Mouse (Mus musculus): ENCODE measurements around the gene Senp6. TPM values are rescaled to one million over a fixed set of nuclear protein-coding genes. Genes with fewer than 3 reads are reported as not detected.

Senp6 gene
- total RNA-seq, 2 experiments from 2014 or later, result 119 to 131 TPM

GRCm38 (mm10) chr9:80167089-80167488, 100.4 kb downstream of the Senp6 start:
- intact Hi-C loops (cut with DNase I), result no loop called here
- no peak for DNase-seq

- DNase-seq, result no peak
- intact Hi-C loops (cut with DNase I), result no loop called here
Observed at GRCm38 (mm10) chr9:80169551-80169950, 102.8 kb downstream of the Senp6 start.

DNA sequence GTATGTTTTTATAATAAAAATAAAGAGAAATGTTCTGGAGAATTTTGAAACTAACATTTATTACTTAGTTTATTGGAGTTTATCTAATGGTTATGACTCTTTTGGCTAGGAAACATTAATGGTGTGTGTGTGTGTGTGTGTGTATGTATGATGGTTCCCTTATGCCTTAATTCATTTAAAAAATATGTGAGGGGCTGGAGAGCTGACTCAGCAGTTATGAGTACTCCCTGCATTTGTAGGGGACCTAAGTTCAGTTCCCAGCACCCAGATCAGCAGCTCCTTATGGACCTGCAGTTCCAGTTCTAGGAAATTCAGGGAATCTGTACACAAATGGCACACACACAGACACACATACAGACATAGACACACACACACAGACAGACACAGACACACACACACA, 104.5 kb downstream of the Senp6 start:
- DNase-seq, result no peak
- intact Hi-C loops (cut with DNase I), result no loop called here

DNA sequence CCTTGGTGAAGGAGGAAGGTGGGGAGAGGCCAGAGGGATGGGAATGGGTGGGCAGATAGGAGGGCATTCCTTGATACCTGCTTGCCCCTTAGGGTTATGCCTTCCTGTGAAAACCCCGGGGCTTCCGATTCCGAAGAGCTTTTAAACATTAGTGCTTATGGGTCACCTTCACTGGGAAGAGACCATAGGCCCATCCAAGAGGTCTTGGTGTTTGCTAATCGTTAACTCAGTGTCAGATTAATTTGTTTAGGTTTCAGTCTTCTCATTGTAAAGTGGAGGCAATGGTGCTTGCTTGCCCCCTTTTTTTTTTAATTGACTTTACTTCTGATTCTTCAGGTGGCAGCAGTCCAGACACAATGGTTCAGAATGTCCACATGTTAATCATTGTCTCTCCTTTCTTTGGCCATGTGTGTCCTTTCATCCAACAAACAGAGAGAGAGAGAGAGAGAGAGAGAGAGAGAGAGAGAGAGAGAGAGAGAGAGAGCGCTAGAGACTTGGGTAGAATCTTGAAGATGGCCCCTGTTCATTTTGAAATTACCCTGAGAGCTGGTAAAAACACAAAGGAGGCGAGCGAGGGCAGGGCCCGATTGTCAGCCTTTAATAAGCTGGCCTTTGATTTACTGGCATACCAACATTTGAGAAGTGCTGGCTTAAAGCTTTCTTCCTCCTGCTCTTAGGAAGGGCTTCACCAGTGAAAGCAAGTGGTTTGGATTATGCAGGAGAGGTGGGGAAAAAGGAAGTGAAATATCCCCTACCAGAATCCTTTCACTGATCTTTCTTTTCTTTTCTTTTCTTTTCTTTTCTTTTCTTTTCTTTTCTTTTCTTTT, 105.9 kb downstream of the Senp6 start:
- DNase-seq, result no peak
- intact Hi-C loops (cut with DNase I), result no loop called here

- peak; percentile 46 for DNase-seq
- intact Hi-C loops (cut with DNase I), result no loop called here
Observed at GRCm38 (mm10) chr9:80173629-80174028, 106.9 kb downstream of the Senp6 start.

GRCm38 (mm10) chr9:80176696-80177478, 110.2 kb downstream of the Senp6 start:
- intact Hi-C loops (cut with DNase I), result no loop called here
- DNase-seq, result no peak

DNA sequence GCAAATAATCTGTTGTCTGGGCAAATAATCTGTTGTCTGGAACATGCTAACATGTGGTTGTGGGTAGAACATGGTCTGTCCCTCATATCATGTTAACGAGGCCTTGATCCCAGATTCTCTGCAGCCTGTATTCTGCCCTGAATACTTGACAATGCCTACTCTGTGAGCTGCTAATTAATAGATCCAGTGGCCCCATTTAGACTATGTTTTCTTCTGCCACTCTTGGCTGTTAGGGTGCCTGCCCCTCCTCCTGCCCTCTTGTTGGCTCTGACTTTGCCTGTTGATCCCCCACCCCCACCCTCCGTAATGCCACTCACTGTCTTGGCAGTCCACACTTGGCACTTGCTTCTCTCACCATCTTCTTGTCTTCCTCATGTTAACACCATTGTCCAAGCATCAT, 112.0 kb downstream of the Senp6 start:
- intact Hi-C loops (cut with DNase I), result no loop called here
- peak; percentile 23 for DNase-seq

DNA sequence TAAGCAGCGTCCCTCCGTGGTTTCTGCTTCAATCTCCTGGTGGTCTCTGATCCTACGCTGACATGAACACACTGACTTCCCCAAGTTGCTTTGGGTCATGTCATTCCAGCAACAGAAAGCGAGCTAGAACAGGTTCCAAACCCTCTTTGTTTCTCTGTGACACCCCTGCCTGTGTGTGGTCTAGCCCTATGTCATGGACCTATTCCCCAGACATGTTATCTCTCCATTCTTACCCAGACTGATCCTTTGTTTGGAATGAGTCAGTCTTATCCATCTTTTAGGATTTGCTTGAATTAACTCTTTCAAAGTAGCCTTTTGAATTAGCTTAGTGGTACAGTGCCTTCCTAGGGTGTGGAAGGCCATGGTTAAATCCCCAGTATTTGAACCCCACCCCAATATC, 113.0 kb downstream of the Senp6 start:
- DNase-seq, result no peak
- intact Hi-C loops (cut with DNase I), result no loop called here

- DNase-seq, result no peak
- intact Hi-C loops (cut with DNase I), result no loop called here
Observed at GRCm38 (mm10) chr9:80180771-80181170, 114.1 kb downstream of the Senp6 start.

GRCm38 (mm10) chr9:80181692-80182091, 115.0 kb downstream of the Senp6 start:
- intact Hi-C loops (cut with DNase I), result no loop called here
- no peak for DNase-seq

- intact Hi-C loops (cut with DNase I), result no loop called here
- peak; percentile 37 for DNase-seq
Observed at GRCm38 (mm10) chr9:80184138-80184537, 117.4 kb downstream of the Senp6 start.

DNA sequence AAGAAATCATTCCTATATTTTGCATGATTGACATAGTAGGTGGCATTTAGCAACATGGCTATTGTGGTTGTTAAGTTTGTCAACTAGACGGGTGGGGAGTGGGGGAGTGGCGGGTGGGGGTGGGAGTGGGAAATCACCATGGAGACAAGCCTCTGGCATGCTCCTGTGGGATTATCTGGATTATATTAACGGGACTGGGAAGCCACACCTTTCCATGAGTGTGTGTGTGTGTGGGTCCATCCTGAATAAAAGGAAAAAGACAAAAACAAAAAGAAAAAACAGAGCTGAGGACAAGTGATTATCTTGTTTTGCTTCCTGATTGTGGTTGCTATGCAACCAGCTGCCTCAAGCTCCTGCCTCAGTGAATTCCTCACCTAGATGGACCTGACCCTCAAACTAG, 119.0 kb downstream of the Senp6 start:
- no peak for DNase-seq
- intact Hi-C loops (cut with DNase I), result no loop called here

DNA sequence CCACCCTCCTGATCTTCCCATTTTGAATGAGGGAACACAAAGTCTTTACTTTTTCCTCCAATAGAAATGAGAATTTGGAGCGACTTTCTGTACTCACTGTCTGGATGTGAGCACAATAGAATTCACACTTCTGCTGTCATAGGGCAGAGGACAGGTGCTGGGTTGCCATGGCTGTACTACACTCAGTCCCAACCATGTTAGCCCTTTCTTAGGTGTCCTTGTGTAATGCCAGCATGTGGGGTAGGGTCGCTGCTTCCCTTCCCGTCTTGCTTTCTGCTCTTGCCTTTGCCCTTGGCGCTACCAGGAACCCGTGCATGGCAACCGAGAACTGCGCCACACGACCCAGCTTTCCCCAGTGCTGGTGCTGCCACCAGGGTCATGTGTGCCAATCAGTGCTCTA, 120.0 kb downstream of the Senp6 start:
- no peak for DNase-seq
- intact Hi-C loops (cut with DNase I), result no loop called here

GRCm38 (mm10) chr9:80188324-80188893, 121.7 kb downstream of the Senp6 start:
- intact Hi-C loops (cut with DNase I), result no loop called here
- no peak for DNase-seq

DNA sequence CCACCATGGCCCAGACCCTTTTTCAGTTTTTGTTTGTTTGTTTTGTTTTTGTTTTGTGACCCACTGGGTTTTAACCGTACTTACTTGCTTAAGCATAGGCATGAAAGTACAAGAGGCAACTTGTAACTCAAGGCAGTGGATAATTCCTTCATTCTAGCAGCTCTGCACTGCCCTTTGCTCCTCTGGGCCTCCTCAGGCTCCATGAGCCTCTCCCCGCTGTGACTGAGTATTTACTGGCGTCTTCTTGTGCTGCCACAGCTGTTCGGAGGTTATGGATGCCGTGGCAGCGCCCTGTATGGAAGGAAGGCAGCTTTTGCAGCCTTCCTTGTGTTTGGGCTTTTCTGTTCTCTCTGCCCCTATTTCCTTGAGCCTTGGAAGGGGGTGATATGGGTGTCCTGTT, 124.5 kb downstream of the Senp6 start:
- intact Hi-C loops (cut with DNase I), result no loop called here
- DNase-seq, result no peak

DNA sequence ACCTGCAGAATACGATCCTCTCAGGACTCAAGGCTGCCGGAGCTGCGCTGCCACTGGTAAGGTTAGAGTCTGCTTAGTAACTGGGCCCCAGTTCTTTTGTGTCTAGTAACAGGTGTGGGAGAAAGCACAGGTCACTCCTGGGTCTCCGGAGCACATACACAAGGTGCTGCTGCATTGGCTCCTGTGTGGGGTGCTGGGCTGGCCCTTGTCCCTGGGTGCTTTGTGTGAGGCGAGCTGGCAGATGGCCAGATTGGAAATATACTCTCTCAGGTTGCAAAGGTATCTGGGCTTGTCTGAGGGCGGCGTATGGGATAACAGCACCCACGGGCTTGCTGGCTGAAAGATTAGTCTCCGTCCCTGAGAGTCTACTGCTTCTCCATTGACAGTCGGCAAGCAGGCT, 125.6 kb downstream of the Senp6 start:
- intact Hi-C loops (cut with DNase I), result no loop called here
- DNase-seq, result no peak

DNA sequence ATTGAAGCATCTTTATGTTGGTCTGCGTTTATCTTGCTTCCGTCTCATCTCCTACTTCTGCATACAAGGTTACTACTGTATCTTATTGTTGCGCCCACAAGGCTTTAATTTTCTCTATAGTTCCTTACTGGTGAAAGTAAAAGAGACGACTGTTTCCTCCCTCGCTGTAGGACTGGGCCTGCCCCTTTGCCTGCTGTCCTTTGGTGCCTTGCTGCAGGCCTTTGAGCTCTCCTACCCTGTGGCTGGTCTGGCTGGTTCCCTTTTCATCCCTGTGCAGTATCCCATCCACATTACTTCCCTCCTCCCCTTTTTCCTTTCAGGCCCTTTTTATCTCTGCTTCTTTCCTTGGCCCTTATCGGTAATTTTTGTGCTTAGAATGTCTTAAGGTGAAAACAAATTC, 127.7 kb downstream of the Senp6 start:
- intact Hi-C loops (cut with DNase I), result no loop called here

More for the DNA sequence above, 127.7 kb downstream of the Senp6 start:
- DNase-seq, result no peak

Other genes with a start within 250 kb of the Senp6 start
- gene Filip1, start 54.1 kb upstream of the Senp6 start, total RNA-seq (2021), result 10 to 100 TPM; 14.6 to 18.2 TPM
- gene Myo6, start 98.1 kb downstream of the Senp6 start, total RNA-seq (2021), result 10 to 100 TPM; 41.7 to 41.8 TPM